Mouse (Mus musculus) Patski (cell line): Measurements from ENCODE around the gene Dlgap5. TPM values are rescaled to one million over a fixed set of nuclear protein-coding genes. Genes with fewer than 3 reads are reported as not detected.

Experiments
- ATAC-seq: fragments of 100-300 bp; one replicate; pipeline ENCODE4 v1.8.0; 2021
- CTCF ChIA-PET: fragments of 350-600 bp; sonication (Branson Sonifier 250); formaldehyde crosslinking; loops from one replicate; lab custom pipeline; 2022; ENCODE audit warnings: inconsistent platforms; lab: Charles Lee
- POLR2A ChIA-PET: fragments of 350-600 bp; sonication (Branson Sonifier 250); formaldehyde crosslinking; loops from one replicate; lab custom pipeline; 2022; ENCODE audit warnings: antibody characterized with exemption, inconsistent platforms; lab: Charles Lee
- DNase-seq: peaks from one replicate; pipeline ENCODE4 v3.0.0-alpha.2; 2011; ENCODE audit warnings: low read depth, low spot score
- H3K27me3 ChIP-seq: fragments of 371-371 bp; one replicate; pipeline ENCODE4 v1.5.1; 2021
- CTCF ChIP-seq: fragments of 100-300 bp; IDR thresholded peaks from one replicate; pipeline ENCODE4 v1.5.1; 2021
- in situ Hi-C: fragments of 300-500 bp; cut with MboI; formaldehyde crosslinking; loops from 3 replicates; pipeline ENCODE4 v1.11.1; 2018; ENCODE audit warnings: low pct_unique_long_range_greater_than_20kb, mixed read lengths
- polyA plus RNA-seq: library from polyadenylated mRNA; unstranded; gene quantifications from one replicate; pipeline ENCODE4 v1.2.3, GENCODE M21; 2021

Dlgap5 gene
- polyA plus RNA-seq, 1 experiment from 2014 or later, result 38.3 TPM

DNA sequence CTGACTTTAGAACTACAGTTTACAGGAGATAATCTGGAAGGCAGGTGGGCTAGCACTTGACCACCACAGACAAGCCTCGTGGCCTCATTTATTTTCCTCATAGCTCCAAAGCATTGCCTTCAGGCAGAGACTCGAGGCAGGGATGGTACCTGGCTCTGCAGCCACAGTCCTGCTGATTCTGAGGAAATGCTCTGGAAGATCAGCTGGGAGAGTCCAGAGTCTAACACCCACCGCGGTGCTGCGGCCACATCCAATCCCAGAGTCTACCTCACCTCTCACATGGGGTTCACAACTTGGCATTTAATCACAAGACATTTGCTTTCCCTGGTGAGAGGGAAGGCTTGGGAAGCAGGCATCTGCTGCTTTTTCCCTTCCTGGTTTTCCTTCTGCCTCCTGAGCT is 63.3 kb downstream of the Dlgap5 start:
- ChIA-PET POLR2A (no interaction called here), CTCF (interaction anchor here (0.9 to 1.2 kb wide), 2 partner anchors 11 to 31 kb away, joined by 3 to 4 read pairs; no protein-coding TSS in a partner anchor)
- no peak for DNase-seq
- ATAC-seq, result no peak
- TF ChIP-seq CTCF, result no peak
- H3K27me3 ChIP-seq, result no peaks in the 10 kb centered on the region
- in situ Hi-C loops, result no loop called here

DNA sequence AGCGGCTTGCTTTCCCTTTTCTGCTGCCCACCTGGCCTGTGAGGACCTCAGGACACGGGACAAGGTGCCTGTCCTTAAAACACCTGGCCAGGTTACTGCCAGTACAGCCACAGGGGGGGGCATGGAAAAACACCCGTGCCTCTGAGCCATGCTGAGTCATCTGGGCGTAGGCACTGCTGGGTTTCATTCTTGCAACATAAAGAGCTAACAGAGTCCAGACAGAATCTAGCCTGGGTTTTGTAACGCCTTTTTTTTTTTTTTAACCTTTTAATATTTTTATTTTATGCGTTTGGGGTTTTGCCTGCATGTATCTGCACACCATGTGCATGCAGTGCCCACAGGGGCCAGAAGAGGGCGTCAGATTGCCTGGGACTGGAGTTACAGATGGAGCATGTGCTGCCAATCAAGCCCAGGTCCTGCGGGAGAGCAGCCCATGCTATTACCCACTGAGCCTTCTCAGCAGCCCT is 64.1 kb downstream of the Dlgap5 start:
- ChIA-PET CTCF (interaction anchor here (0.9 kb wide), 2 partner anchors 9 to 32 kb away, joined by 3 read pairs; no protein-coding TSS in a partner anchor), POLR2A (no interaction called here)
- H3K27me3 ChIP-seq, result no peaks in the 10 kb centered on the region
- peak; percentile 46 for TF ChIP-seq CTCF
- ATAC-seq, result no peak
- in situ Hi-C loops, result no loop called here
- DNase-seq, result no peak

DNA sequence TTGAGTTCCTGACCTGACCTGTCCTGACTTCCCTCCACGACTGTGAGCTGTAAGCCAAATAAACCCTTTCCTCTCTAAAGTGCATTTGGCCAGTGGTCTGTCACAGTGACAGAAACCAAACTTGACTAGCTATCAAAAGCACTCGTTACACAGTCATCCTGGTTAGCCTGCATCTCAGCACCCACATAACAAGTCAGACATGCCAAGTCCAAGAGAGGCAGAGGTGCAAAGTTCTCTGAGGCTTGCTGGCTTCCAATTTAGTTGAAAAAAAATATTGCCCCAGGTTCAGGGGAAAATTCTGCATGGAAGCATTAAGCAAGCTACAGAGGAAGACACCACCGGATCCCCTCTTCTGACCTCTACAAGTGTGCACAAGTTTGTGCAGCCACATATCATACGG is 65.0 kb downstream of the Dlgap5 start:
- H3K27me3 ChIP-seq, result no peaks in the 10 kb centered on the region
- POLR2A ChIA-PET, result no interaction called here
- no peak for ATAC-seq
- TF ChIP-seq CTCF, result no peak
- no peak for DNase-seq
- CTCF ChIA-PET, result interaction anchor here (1.0 kb wide), 1 partner anchor 42 kb away, joined by 4 read pairs; no protein-coding TSS in a partner anchor
- in situ Hi-C loops, result no loop called here

DNA sequence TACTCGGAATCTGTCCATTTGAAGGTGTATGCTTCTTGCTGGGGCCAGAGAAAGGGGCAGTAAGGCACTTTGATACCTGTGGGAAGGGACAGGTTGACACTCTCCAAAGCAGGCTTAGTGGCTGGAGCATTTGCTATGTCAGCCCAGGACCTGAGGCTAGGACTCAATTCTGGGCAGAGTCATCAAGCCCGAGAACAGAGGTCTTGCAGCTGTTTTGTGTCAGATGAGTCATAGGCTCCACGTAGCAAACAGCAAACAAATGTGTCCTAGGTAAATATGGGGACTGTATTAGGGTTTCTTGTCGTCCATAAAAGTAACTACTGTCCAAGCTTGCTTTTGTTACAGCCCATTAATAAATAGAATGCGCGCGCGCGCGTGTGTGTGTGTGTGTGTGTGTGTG is 65.9 kb downstream of the Dlgap5 start:
- POLR2A ChIA-PET, result no interaction called here
- DNase-seq, result no peak
- CTCF ChIA-PET, result no interaction called here
- H3K27me3 ChIP-seq, result no peaks in the 10 kb centered on the region
- no peak for ATAC-seq
- no peak for TF ChIP-seq CTCF
- in situ Hi-C loops, result no loop called here

DNA sequence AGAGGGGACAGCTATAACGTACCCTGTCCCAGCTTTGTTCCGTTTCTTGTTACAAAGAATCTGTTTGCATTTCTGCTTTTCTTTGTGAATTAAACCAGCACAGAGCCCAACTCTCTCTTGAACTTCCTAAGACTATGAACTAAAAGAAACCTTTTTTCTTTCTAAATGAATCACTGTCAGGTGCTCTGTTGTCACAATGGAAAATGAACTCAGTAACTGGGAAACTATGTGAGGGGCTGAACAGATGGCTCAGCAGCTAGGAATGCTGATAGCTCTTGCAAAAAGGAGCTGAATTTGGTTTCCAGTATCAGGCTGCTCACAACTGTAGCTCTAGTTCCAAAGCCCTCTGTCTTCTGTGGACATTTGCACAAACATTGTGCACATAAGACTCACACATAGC is 67.2 kb downstream of the Dlgap5 start:
- POLR2A ChIA-PET, result interaction anchor here (1.1 kb wide), 1 partner anchor 13 kb away, joined by 11 read pairs; no protein-coding TSS in a partner anchor
- CTCF ChIA-PET, result interaction anchor here (1.3 to 1.7 kb wide), 3 partner anchors 19 to 45 kb away, joined by 3 to 4 read pairs (median 3); no protein-coding TSS in a partner anchor
- ATAC-seq (peak; percentile 21), DNase-seq (no peak)
- in situ Hi-C loops, result no loop called here
- no peaks in the 10 kb centered on the region for H3K27me3 ChIP-seq
- no peak for TF ChIP-seq CTCF

DNA sequence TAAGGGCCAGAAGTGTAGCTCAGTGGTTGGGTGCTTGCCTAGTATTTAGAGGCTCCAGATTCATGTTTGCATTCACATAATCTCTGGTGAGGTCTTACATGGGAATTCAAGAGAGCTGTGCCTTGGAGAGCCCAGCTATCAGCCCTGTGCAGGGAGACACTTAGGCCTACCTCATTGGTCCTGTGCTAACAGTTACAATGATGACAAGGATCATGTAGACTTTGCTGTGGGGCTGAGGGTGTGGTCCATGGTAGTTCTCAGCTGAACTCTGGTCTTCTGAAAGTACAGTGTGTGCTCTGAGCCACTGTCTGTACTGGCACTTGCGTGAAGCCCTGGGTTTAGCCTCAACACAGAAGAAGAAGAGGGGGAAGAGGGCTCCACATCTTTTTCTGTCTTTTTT is 71.5 kb downstream of the Dlgap5 start:
- no peak for TF ChIP-seq CTCF
- ATAC-seq (no peak), DNase-seq (no peak)
- in situ Hi-C loops, result no loop called here
- no peaks in the 10 kb centered on the region for H3K27me3 ChIP-seq
- POLR2A ChIA-PET, result no interaction called here
- CTCF ChIA-PET, result interaction anchor here (1.1 kb wide), 1 partner anchor 11 kb away, joined by 3 read pairs; no protein-coding TSS in a partner anchor

DNA sequence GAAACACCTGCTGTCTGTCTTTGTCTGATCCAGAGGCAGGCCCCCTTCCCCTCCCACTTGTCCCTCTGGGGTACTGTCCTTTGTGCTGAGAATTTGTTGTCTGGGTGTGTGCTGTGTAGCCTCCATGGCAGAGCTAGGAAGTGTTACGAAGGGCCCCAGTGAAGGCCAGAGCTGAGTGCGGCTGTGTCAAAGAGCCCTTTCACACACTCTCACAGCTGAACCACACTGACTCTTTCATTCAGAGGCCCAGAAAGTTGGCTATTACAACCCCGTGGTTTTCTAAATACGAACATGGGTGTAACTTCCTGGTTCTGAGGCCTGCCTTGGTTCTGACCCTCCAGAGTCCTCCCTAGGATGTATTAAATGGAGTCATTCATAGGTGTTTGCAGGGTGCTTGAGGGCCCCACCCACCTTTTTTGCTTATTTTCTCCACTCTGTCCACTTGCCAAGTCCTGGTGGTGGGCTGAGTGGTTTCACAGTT is 76.4 kb downstream of the Dlgap5 start:
- TF ChIP-seq CTCF, result no peak
- no peaks in the 10 kb centered on the region for H3K27me3 ChIP-seq
- ATAC-seq (no peak), DNase-seq (no peak)
- ChIA-PET CTCF (no interaction called here), POLR2A (no interaction called here)
- in situ Hi-C loops, result no loop called here

DNA sequence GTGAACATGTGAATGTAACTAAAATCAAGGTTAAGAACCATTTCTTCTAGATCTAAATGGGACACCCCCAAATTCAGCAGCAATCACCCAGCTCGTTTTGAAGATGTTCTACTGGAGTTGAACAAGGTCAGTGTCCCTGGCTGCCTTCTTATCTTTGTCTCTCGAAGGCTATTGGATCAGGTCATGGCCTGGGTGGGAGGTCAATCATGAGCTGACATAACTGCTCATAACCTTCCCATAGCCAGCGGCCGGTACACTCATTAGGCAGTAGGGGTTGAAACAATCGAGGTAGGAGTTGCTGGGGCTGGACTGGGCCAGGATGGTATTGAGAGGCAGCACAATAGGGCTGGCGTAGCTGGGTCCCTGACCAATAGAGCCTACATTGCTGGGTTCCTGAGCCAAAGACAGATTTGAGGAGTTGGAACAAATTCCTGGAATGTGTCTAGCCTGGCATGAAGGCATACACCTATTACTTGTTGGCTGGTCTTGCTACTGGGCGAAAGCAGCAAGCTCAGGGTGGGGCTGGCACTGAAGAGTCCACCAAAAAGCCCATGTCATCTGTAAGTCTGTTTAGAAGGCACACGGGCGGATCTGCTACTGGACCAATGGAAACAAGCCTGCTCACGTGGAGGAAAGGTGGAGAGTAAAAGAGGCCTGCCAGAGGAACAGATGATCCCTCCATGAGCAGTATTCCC is 77.8 kb downstream of the Dlgap5 start:
- no peak for TF ChIP-seq CTCF

More for the DNA sequence above, 77.8 kb downstream of the Dlgap5 start:
- DNase-seq (no peak), ATAC-seq (no peak)
- in situ Hi-C loops, result no loop called here
- ChIA-PET CTCF (no interaction called here), POLR2A (no interaction called here)
- H3K27me3 ChIP-seq, result no peaks in the 10 kb centered on the region

Other genes starting within 250 kb of the Dlgap5 start
- 2.2 TPM for gene Gch1, start 229.0 kb downstream of the Dlgap5 start, polyA plus RNA-seq
- gene Wdhd1, start 141.6 kb downstream of the Dlgap5 start, polyA plus RNA-seq, result 10.6 TPM
- gene Socs4, start 141.5 kb downstream of the Dlgap5 start, polyA plus RNA-seq, result 14.5 TPM
- 51.6 TPM for gene Mapk1ip1l, start 120.1 kb downstream of the Dlgap5 start, polyA plus RNA-seq
- gene Lgals3, start 50.7 kb downstream of the Dlgap5 start, polyA plus RNA-seq, result 453 TPM
- gene Fbxo34, start 32.0 kb upstream of the Dlgap5 start, polyA plus RNA-seq, result 23.0 TPM
- 11.9 TPM for gene Atg14, start 152.2 kb upstream of the Dlgap5 start, polyA plus RNA-seq
- 92.3 TPM for gene Ktn1, start 230.0 kb upstream of the Dlgap5 start, polyA plus RNA-seq